Mouse (Mus musculus) kidney, postnatal 0 days (tissue): ENCODE measurements around the gene Dpysl5. TPM values are rescaled to one million over a fixed set of nuclear protein-coding genes. Genes with fewer than 3 reads are reported as not detected.
"Not testable (repeated sequence)": the region's sequence is repeated elsewhere in the genome, so short reads cannot be mapped to it uniquely, and the experiment has no call there.

Experiments used
- ATAC-seq: fragments of 200-750 bp; cut with Nextera tagmentation; replicated peaks from 2 replicates; pipeline ENCODE4 v1.8.0; 2017; ENCODE audit warnings: low read depth, moderate number of reproducible peaks, moderate TSS enrichment, moderate library complexity; ENCODE audit not compliant: low FRiP score
- DNase-seq: peaks from one replicate; pipeline ENCODE4 v3.0.0-alpha.2; 2016; ENCODE audit warnings: low spot score
- H3K27ac ChIP-seq: fragments of 300-500 bp; sonication (generic); 2 replicates; pipeline ENCODE4 v1.5.1; 2014; ENCODE audit warnings: mild to moderate bottlenecking
- H3K27me3 ChIP-seq: fragments of 300-500 bp; sonication (generic); 2 replicates; pipeline ENCODE4 v1.6.1; 2014; ENCODE audit warnings: low read length, mixed read lengths; ENCODE audit not compliant: insufficient read depth
- H3K36me3 ChIP-seq: fragments of 300-500 bp; sonication (generic); 2 replicates; pipeline ENCODE4 v1.6.1; 2014; ENCODE audit warnings: low read length, mixed read lengths; ENCODE audit not compliant: insufficient read depth
- H3K4me1 ChIP-seq: fragments of 300-500 bp; sonication (generic); replicated peaks from 2 replicates; pipeline ENCODE4 v1.6.1; 2014; ENCODE audit warnings: antibody characterized with exemption, low read length, mixed read lengths; ENCODE audit not compliant: insufficient read depth
- H3K4me2 ChIP-seq: fragments of 300-500 bp; sonication (generic); 2 replicates; pipeline ENCODE4 v1.6.1; 2014; ENCODE audit warnings: mild to moderate bottlenecking, low read length, moderate library complexity, mixed read lengths
- H3K4me3 ChIP-seq: fragments of 300-500 bp; sonication (generic); replicated peaks from 2 replicates; pipeline ENCODE4 v1.5.1; 2014; ENCODE audit warnings: low read depth, low read length
- H3K9ac ChIP-seq: fragments of 300-500 bp; sonication (generic); 2 replicates; pipeline ENCODE4 v1.6.1; 2014; ENCODE audit warnings: low read depth, low read length
- H3K9me3 ChIP-seq: fragments of 300-500 bp; sonication (generic); replicated peaks from 2 replicates; pipeline ENCODE4 v1.6.1; 2016; ENCODE audit warnings: low read length, inconsistent platforms, mixed read lengths
- CTCF ChIP-seq: IDR thresholded peaks from 2 replicates; pipeline ENCODE4 v1.5.1; 2016; ENCODE audit warnings: antibody characterized with exemption, low read depth, mild to moderate bottlenecking, moderate library complexity
- WGBS: fragments of 180-500 bp; shearing (Covaris S2); extraction: QIAGEN DNeasy Blood & Tissue Kit; methylation state at CpG from one replicate; pipeline ENCODE4 v1.1.7; 2014; 5-methylcytosine and 5-hydroxymethylcytosine counted together
- polyA plus RNA-seq: library from polyadenylated mRNA; unstranded; fragments of >200 nt; fragmentation: Nextera tagmentation; extraction: Ambion mirVana; gene quantifications from 2 replicates; pipeline ENCODE4 v1.2.1, GENCODE M21; 2015

Dpysl5 gene
- polyA plus RNA-seq, 1 experiment from 2014 or later: 2.1 TPM

DNA sequence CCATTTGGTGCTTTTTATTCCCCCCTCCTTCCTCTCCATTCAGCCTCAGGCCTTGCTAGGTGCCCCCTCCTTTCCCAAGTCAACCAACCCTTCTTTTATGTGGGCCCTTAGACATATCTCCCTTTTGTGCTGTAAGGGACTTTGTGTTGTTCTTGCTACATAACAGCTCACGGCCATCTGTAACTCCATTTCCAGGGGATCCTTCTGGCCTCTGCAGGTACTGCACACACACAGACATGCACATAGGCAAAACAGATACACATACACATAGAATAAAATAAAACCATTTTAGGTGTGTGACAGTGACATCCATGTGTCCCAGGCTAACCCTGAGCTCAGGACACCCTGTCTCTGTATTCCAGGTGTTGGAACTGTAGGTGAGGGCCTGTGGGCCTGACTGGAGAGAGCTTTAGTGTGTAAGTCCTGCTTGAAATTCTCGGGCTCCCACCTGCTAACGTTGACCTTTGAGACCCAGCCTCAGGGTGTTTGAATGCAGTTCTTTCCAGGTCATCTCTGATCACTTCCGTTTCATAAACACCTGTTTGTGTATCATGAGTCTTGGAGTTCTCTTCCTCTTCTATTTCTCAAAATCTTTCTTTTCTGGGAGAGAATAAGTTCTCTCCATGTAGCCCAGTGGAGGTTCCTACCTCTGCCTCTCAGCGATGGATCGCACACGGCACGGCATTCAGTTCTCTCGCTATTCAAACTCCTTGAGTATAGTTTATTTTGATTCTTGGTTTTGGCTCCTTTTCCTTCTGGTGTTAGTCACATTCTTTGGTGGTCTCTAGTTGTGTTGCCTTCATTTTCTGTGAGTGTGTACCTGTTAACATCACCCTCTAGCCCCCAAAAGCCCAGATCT, 42.5 kb upstream of the Dpysl5 start:
- H3K9ac ChIP-seq: no peak overlapping the region
- DNase-seq (no peak), ATAC-seq (no peak)
- H3K4me1 ChIP-seq: no peaks in the 10 kb centered on the region
- H3K4me2 ChIP-seq: no peak overlapping the region; the same call in 1 of the 2 replicates
- H3K36me3 ChIP-seq: peaks cover 17% of the 10 kb centered on the region
- H3K27me3 ChIP-seq: no peaks in the 10 kb centered on the region
- 89% methylated on average over 9 of the region's 9 CpGs for WGBS
- H3K27ac ChIP-seq: no peak overlapping the region
- H3K9me3 ChIP-seq: no peaks in the 10 kb centered on the region
- TF ChIP-seq CTCF: no peak
- H3K4me3 ChIP-seq: no peak overlapping the region

DNA sequence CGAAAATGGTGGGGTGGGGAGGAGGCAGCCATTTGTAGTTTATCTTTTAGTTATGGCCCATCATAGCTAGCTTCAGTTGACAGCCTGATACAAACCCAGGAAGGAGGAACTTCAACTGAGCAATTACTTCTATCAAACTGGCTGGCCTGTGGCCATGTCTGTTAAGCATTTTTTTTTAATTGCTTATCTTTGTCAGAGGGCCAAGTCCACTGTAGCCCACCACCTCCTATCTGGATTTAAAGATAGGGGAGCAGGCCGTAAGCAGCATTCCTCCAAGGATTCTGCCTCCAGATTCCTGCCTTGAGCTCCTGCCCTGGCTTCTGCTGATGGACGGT, 41.9 kb upstream of the Dpysl5 start:
- no peak overlapping the region for H3K4me2 ChIP-seq
- no peaks in the 10 kb centered on the region for H3K9me3 ChIP-seq
- H3K27ac ChIP-seq: no peak overlapping the region
- peaks cover 20% of the 10 kb centered on the region for H3K36me3 ChIP-seq
- DNase-seq (no peak), ATAC-seq (no peak)
- no peak overlapping the region for H3K4me3 ChIP-seq
- no peaks in the 10 kb centered on the region for H3K27me3 ChIP-seq
- H3K9ac ChIP-seq: no peak overlapping the region
- TF ChIP-seq CTCF: no peak
- no peaks in the 10 kb centered on the region for H3K4me1 ChIP-seq
- 81% methylated on average over 3 of the region's 3 CpGs for WGBS

DNA sequence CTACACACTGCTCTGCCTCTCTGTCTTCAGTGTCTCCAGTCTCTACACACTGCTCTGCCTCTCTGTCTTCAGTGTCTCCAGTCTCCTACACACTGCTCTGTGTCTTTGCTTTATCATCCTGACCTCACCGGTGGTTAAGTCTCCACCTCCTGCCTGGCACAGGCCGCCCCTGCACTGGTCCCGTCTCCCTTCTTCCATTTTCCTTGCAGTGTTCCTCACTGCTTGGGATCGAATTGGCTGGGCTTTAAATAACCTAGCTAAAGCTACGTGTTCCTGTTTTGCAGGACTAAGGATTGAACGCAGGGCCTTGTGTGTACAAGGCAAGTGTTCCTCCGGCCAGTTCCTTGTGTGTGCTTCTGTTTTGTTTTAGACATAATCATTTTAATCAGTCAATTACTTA, 41.3 kb upstream of the Dpysl5 start:
- no peak overlapping the region for H3K27ac ChIP-seq
- H3K9me3 ChIP-seq: no peaks in the 10 kb centered on the region
- no peaks in the 10 kb centered on the region for H3K4me1 ChIP-seq
- no peaks in the 10 kb centered on the region for H3K27me3 ChIP-seq
- TF ChIP-seq CTCF: no peak
- no peak for ATAC-seq
- H3K9ac ChIP-seq: no peak overlapping the region
- H3K36me3 ChIP-seq: peaks cover 20% of the 10 kb centered on the region
- H3K4me2 ChIP-seq: no peak overlapping the region
- DNase-seq: no peak
- H3K4me3 ChIP-seq: no peak overlapping the region
- 92% methylated on average over 7 of the region's 7 CpGs for WGBS

DNA sequence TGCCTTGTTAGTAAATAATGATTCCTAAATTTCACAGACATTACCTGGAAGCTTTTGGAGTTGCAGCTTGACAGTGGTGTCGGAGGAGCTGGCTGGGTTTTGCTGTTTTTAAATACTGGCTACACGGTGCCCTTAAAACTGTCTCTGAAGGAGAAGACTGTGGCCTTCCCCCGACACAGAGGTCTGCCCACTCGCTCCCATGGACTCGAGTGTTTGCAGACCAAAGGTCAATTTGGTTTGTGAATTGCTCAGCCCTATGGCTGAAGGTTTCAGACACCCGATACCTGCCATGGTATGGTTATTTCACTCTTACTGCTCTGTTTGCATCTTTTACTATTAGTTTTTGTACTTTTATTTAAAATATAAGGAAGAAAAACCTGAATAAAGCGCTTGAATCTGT, 37.4 kb upstream of the Dpysl5 start:
- DNase-seq (no peak), ATAC-seq (no peak)
- TF ChIP-seq CTCF: no peak
- Histone ChIP-seq H3K27me3 (no peaks in the 10 kb centered on the region), H3K4me1 (no peaks in the 10 kb centered on the region), H3K4me3 (no peak overlapping the region), H3K9me3 (no peaks in the 10 kb centered on the region), H3K4me2 (no peak overlapping the region), H3K36me3 (peaks cover 27% of the 10 kb centered on the region), H3K27ac (no peak overlapping the region), H3K9ac (no peak overlapping the region)
- WGBS: 66% methylated on average over 7 of the region's 7 CpGs

DNA sequence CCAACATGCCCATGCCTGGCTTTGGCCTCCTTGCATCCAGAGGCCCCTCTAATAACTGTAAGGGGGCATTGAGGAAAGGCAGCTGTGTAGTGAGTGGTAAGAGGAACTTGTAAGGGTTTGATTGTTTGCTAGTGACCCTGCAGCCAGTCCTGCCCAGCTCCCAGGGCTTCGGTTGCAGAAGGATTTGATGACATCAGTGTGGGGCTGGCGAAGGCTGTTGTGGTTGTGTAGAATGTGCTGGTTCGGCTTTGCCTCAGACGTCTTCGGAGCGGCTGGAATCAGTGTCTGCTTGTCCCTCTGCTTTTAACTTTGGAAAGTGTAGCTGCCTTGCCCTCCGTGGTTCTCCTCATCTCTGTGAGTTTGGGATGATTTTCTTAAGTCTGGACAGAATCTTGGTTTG, 34.6 kb upstream of the Dpysl5 start:
- Histone ChIP-seq H3K4me3 (no peak overlapping the region), H3K27me3 (no peaks in the 10 kb centered on the region), H3K36me3 (peaks cover 27% of the 10 kb centered on the region), H3K4me2 (no peak overlapping the region), H3K9me3 (no peaks in the 10 kb centered on the region), H3K9ac (no peak overlapping the region), H3K4me1 (no peaks in the 10 kb centered on the region), H3K27ac (no peak overlapping the region)
- TF ChIP-seq CTCF: no peak
- ATAC-seq (no peak), DNase-seq (no peak)
- WGBS: 85% methylated on average over 7 of the region's 7 CpGs

DNA sequence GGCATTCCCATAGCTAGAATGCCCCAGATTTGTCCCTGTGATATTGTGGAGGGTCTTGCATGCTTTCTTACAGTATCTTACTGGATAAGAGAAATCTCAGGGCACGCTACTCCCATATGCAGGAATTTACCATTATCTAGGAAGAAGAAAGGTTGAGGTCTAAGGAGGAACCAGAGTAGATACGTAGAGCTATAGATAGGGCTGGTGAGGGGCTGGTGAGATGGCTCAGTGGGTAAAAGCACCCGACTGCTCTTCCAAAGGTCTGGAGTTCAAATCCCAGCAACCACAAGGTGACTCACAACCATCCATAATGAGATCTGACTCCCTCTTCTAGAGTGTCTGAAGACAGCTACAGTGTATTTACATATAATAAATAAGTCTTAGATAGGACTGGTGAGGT, 33.3 kb upstream of the Dpysl5 start:
- H3K27me3 ChIP-seq, H3K9me3 ChIP-seq, H3K4me3 ChIP-seq, H3K9ac ChIP-seq, H3K4me2 ChIP-seq, DNase-seq, H3K4me1 ChIP-seq, H3K27ac ChIP-seq, ATAC-seq: not testable (repeated sequence)
- H3K36me3 ChIP-seq: peaks cover 15% of the 10 kb centered on the region
- WGBS: 94% methylated on average over 3 of the region's 3 CpGs
